Mouse (Mus musculus): ENCODE measurements around the gene Gtdc1. TPM values are rescaled to one million over a fixed set of nuclear protein-coding genes. Genes with fewer than 3 reads are reported as not detected.

The Gtdc1 gene
- polyA plus RNA-seq, 1 experiment from 2014 or later: 8.5 TPM

GRCm38 (mm10) chr2:44969226-44969625, 41.8 kb upstream of the Gtdc1 start:
- TF ChIP-seq EP300 (IDR thresholded peaks at IDR 0.05; ENCODE audit: low read depth) (peak; percentile 42; the same call in 1 of the 2 replicates), CTCF (IDR thresholded peaks at IDR 0.05; ENCODE audit: low read depth) (no peak)
- no peak overlapping the region for H3K4me3 ChIP-seq (ENCODE audit: low read depth, low read length)
- 61% methylated on average over 2 of the region's 2 CpGs for WGBS (ENCODE audit: insufficient replicate concordance)
- no peaks in the 10 kb centered on the region for H3K9me3 ChIP-seq (ENCODE audit: low read length)
- ATAC-seq: peak; percentile 54; the same call in 1 of the 2 replicates
- no peak for DNase-seq
- H3K27ac ChIP-seq (ENCODE audit: low read depth): no peak overlapping the region
- no peaks in the 10 kb centered on the region for H3K36me3 ChIP-seq (replicated peaks; ENCODE audit: insufficient read depth, low read length)
- H3K4me1 ChIP-seq (ENCODE audit: insufficient read depth): peaks cover 4% of the 10 kb centered on the region
- H3K27me3 ChIP-seq (ENCODE audit: insufficient read depth, low read length): no peaks in the 10 kb centered on the region
- H3K9ac ChIP-seq (replicated peaks): no peak overlapping the region
- H3K4me2 ChIP-seq (ENCODE audit: low read depth, low read length): no peak overlapping the region

GRCm38 (mm10) chr2:44965834-44966555, 38.5 kb upstream of the Gtdc1 start:
- H3K27me3 ChIP-seq (ENCODE audit: insufficient read depth, low read length): no peaks in the 10 kb centered on the region
- no peak overlapping the region for H3K27ac ChIP-seq (ENCODE audit: low read depth)
- H3K9me3 ChIP-seq (ENCODE audit: low read length): no peaks in the 10 kb centered on the region
- WGBS (ENCODE audit: insufficient replicate concordance): 67% methylated on average over 2 of the region's 2 CpGs
- H3K4me2 ChIP-seq (ENCODE audit: low read depth, low read length): no peak overlapping the region
- TF ChIP-seq EP300 (IDR thresholded peaks at IDR 0.05; ENCODE audit: low read depth) (no peak), CTCF (IDR thresholded peaks at IDR 0.05; ENCODE audit: low read depth) (no peak)
- no peak for ATAC-seq
- DNase-seq: no peak
- H3K9ac ChIP-seq (replicated peaks): no peak overlapping the region
- H3K4me3 ChIP-seq (ENCODE audit: low read depth, low read length): no peak overlapping the region
- no peaks in the 10 kb centered on the region for H3K36me3 ChIP-seq (replicated peaks; ENCODE audit: insufficient read depth, low read length)
- H3K4me1 ChIP-seq (ENCODE audit: insufficient read depth): peaks cover 4% of the 10 kb centered on the region

GRCm38 (mm10) chr2:44962620-44963019, 35.2 kb upstream of the Gtdc1 start:
- ATAC-seq: no peak

DNA sequence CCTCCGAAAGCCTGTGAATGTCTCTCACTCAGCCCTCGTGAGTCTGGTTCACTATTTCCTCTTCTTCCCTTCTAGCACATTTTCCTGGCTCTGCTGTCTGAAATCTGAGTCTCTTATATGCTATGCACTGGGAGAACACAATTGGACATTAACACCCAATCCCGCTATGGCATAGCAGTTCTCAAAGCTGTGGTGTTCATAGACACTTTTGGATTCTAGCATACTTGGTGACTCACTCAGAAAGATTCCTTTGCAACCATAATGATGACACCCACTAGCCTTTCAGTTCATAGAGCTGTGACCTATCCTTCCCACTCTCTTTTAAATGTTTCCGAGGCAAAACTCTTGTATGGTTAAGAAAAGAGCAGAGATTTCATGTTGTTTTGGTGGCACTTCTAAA, 33.7 kb upstream of the Gtdc1 start:
- H3K9me3 ChIP-seq (ENCODE audit: low read length): no peaks in the 10 kb centered on the region
- H3K9ac ChIP-seq (replicated peaks): no peak overlapping the region
- no peak overlapping the region for H3K4me2 ChIP-seq (ENCODE audit: low read depth, low read length)
- ATAC-seq (no peak), DNase-seq (no peak)
- 89% methylated on average over 4 of the region's 4 CpGs for WGBS (ENCODE audit: insufficient replicate concordance)
- H3K4me1 ChIP-seq (ENCODE audit: insufficient read depth): 0 out of 2 replicates have a peak, but pooled peaks cover 4% of the 10 kb centered on the region
- no peak overlapping the region for H3K27ac ChIP-seq (ENCODE audit: low read depth)
- H3K4me3 ChIP-seq (ENCODE audit: low read depth, low read length): no peak overlapping the region
- H3K27me3 ChIP-seq (ENCODE audit: insufficient read depth, low read length): no peaks in the 10 kb centered on the region
- H3K36me3 ChIP-seq (replicated peaks; ENCODE audit: insufficient read depth, low read length): no peaks in the 10 kb centered on the region
- TF ChIP-seq EP300 (IDR thresholded peaks at IDR 0.05; ENCODE audit: low read depth) (no peak), CTCF (IDR thresholded peaks at IDR 0.05; ENCODE audit: low read depth) (no peak)

More at GRCm38 (mm10) chr2:44962620-44963019, 35.2 kb upstream of the Gtdc1 start:
- Histone ChIP-seq H3K27me3 (ENCODE audit: insufficient read depth, low read length) (no peaks in the 10 kb centered on the region), H3K4me1 (ENCODE audit: insufficient read depth) (0 out of 2 replicates have a peak, but pooled peaks cover 2% of the 10 kb centered on the region), H3K4me2 (ENCODE audit: low read depth, low read length) (no peak overlapping the region), H3K27ac (ENCODE audit: low read depth) (no peak overlapping the region), H3K4me3 (ENCODE audit: low read depth, low read length) (no peak overlapping the region), H3K9me3 (ENCODE audit: low read length) (no peaks in the 10 kb centered on the region), H3K9ac (replicated peaks) (no peak overlapping the region), H3K36me3 (replicated peaks; ENCODE audit: insufficient read depth, low read length) (no peaks in the 10 kb centered on the region)
- TF ChIP-seq CTCF (IDR thresholded peaks at IDR 0.05; ENCODE audit: low read depth): no peak
- no peak for TF ChIP-seq EP300 (IDR thresholded peaks at IDR 0.05; ENCODE audit: low read depth)
- 69% methylated on average over 5 of the region's 5 CpGs for WGBS (ENCODE audit: insufficient replicate concordance)
- DNase-seq: no peak

DNA sequence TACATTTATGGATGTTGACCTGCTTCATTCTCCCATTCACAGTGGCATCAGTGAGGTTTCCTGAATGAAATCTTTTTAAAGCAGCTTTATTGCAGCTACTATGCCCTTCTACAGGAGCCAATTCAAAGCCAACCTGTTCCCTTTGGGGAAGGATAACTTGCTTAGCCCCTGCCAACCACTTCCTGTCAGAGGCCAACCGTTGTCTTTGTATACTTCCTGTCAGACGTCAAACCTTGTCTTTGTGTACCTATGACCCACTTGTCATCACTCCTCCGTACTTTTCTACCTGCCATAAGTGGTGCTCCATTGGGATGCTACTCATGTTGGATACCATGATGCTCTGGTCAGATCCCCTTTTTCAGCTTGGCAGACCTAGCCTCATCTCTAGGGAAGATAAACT, 33.1 kb upstream of the Gtdc1 start:
- WGBS (ENCODE audit: insufficient replicate concordance): 34% methylated on average over 3 of the region's 3 CpGs

GRCm38 (mm10) chr2:44957329-44957797, 29.9 kb upstream of the Gtdc1 start:
- H3K4me3 ChIP-seq (ENCODE audit: low read depth, low read length): no peak overlapping the region
- H3K9me3 ChIP-seq (ENCODE audit: low read length): no peaks in the 10 kb centered on the region
- 91% methylated on average over 1 of the region's 1 CpGs for WGBS (ENCODE audit: insufficient replicate concordance)
- TF ChIP-seq EP300 (IDR thresholded peaks at IDR 0.05; ENCODE audit: low read depth): no peak
- no peak for TF ChIP-seq CTCF (IDR thresholded peaks at IDR 0.05; ENCODE audit: low read depth)
- no peak for ATAC-seq
- DNase-seq: no peak
- no peak overlapping the region for H3K4me2 ChIP-seq (ENCODE audit: low read depth, low read length)
- 0 out of 2 replicates have a peak overlapping the region, but pooled peaks have one; percentile 7 for H3K27ac ChIP-seq (ENCODE audit: low read depth)
- H3K36me3 ChIP-seq (replicated peaks; ENCODE audit: insufficient read depth, low read length): no peaks in the 10 kb centered on the region
- H3K9ac ChIP-seq (replicated peaks): no peak overlapping the region
- no peaks in the 10 kb centered on the region for H3K27me3 ChIP-seq (ENCODE audit: insufficient read depth, low read length)
- peaks cover 8% of the 10 kb centered on the region; the same call in 1 of the 2 replicates for H3K4me1 ChIP-seq (ENCODE audit: insufficient read depth)

More for the DNA sequence above, 33.1 kb upstream of the Gtdc1 start:
- H3K4me1 ChIP-seq (ENCODE audit: insufficient read depth): 0 out of 2 replicates have a peak, but pooled peaks cover 5% of the 10 kb centered on the region
- DNase-seq (no peak), ATAC-seq (no peak)
- H3K27me3 ChIP-seq (ENCODE audit: insufficient read depth, low read length): no peaks in the 10 kb centered on the region
- no peak overlapping the region for H3K4me2 ChIP-seq (ENCODE audit: low read depth, low read length)
- no peaks in the 10 kb centered on the region for H3K36me3 ChIP-seq (replicated peaks; ENCODE audit: insufficient read depth, low read length)
- H3K27ac ChIP-seq (ENCODE audit: low read depth): no peak overlapping the region
- no peak overlapping the region for H3K4me3 ChIP-seq (ENCODE audit: low read depth, low read length)
- H3K9me3 ChIP-seq (ENCODE audit: low read length): no peaks in the 10 kb centered on the region
- H3K9ac ChIP-seq (replicated peaks): no peak overlapping the region
- TF ChIP-seq EP300 (IDR thresholded peaks at IDR 0.05; ENCODE audit: low read depth) (no peak), CTCF (IDR thresholded peaks at IDR 0.05; ENCODE audit: low read depth) (no peak)
